Mouse (Mus musculus): Measurements from ENCODE around the gene Celf2.

Celf2 gene

DNA sequence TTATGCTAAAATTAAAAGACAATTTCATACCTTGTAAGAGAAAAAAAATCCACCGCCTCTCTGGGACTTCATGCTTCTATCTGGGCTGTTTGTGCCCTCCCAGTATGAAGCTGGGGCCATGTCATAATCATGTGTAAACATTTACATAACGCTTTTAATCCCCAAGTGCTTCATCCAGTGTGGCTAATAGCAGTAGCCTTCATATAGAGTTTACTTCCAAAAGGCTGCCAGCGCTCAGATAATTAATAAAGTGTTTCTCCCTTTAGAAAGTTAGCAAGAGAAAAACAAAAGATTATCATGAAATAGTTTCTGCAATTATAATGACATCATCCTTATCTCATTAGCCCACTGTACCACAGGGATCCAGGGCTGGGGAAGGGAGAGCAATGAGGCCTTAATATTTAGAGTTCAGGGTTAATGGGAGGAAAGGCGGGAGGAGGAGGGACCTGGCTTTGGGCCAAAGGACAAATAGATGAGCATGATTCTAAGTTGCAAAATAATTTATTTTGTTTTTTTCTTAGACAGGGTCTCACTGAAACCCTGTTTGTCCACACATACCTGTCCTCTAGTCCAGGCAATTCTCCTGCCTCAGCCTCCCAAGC, 425.8 kb downstream of the Celf2 start:
- in situ Hi-C loops (cut with MseI, MboI), result no loop called here

DNA sequence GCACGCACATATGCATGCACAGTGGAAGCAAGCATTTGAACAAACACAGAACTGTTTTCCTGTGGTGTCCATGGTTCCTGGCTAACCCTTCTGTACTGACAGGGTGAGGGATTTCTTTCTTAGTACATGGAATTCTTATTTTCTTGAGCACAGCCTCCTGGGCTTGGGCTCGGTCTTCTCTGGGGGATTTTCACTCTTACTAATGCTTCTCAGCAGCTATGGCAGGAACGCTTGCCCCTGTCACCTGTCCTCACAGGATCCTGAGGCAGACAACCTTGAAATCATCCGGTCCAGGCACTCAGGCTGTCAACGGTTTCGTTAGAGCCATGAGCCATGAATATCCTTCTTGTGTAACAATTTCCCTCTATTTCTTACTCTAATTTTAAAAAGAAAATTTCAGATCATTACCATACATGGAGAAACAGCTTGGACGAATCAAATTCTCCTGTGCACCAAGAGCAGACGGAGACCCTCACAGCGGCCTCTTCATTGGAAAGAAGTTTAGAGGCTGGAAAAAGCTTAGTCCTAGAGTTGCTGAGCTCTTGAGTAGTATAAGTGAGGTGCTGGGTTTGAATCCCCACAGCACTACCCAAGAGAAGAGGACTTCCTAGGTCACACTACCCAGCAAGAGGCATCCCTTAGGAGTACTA, 426.9 kb downstream of the Celf2 start:
- in situ Hi-C loops (cut with MseI, MboI), result no loop called here

- in situ Hi-C loops (cut with MseI, MboI), result no loop called here
Observed at GRCm38 (mm10) chr2:7080794-7081783, 428.3 kb downstream of the Celf2 start.

- in situ Hi-C loops (cut with MseI, MboI), result no loop called here
Observed at GRCm38 (mm10) chr2:7080086-7080485, 429.3 kb downstream of the Celf2 start.

- in situ Hi-C loops (cut with MseI, MboI), result no loop called here
Observed at GRCm38 (mm10) chr2:7079390-7079789, 430.0 kb downstream of the Celf2 start.

DNA sequence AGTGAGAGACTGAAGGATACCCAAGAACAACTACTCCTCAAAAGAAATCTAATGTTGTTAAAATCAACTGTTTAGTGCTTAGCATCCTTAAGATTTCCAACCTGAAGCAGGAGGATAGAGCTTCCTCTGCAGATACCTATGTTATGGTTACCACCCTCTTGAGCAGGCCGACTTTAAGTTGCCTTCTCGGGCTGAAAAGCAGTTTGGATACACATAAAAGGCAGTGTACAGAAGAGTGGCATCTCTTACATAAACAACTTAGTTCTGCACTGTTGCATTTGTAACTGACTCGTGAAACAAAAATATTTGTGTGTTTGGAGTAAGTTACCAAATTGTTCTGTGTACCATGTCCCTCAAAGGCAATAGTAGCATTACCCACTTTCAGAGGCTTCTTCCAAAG, 435.6 kb downstream of the Celf2 start:
- in situ Hi-C loops (cut with MseI, MboI), result no loop called here

DNA sequence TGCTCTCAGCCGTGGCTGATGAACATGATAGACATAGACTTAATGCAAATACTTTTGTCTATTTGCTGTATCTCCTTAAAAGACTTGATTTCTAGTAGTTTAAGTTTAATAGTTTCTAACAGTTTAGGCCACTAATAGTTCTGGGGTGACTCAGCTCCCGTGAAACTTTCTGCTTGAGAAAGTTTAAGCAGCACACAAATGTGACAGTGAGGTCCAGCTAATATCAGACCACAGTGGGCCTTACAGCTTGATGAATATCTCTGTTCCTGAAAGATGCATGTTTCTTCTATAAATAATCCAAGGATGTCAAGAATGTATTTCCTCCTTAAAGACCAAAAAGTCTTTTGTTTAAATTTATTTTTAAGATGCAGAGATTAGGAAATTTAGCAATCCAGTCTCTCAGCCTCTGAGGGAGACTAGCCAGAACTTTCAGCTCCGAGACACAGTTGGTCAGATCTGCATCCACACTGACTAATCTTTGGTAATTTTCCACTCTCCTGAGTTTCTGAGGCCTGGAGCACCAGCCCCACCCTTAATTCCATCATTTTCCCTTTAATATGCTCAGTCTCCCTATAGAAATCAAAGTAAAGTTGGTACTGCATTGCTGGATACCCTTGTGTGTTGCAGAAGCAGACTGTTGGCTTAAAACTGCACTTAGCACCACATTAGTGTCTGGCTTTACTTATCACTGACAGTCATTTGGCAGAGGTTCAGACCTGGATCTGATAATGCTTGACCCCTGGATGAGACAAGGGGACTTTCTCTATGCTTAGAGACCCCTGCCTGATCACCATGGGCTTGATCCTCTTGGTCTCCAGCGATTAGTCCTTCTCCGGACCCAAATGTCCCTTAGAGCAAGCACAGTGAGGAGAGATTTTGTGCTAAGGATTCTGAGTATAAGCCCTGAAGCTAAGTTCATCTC, 436.8 kb downstream of the Celf2 start:
- in situ Hi-C loops (cut with MseI, MboI), result no loop called here

GRCm38 (mm10) chr2:7069458-7069857, 439.9 kb downstream of the Celf2 start:
- in situ Hi-C loops (cut with MseI, MboI), result no loop called here

DNA sequence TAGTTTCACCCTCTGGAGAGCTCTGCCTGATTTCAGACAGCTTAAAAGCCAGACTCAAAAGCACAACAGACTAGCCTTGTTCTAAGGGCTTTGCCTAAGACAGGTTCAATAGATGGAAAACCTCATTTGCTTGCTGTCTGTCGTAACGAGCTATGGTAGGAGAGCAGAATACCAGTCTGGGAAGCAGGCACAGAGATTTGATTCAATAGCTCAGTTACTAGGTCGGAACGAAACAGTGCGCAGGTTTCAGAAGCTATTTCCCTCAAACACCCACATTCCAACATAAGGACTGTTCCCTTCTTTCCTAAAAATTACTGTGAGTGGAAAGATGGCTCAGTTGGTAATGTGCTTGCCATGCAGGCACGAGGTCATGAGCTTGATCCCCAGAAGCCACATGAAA, 441.1 kb downstream of the Celf2 start:
- in situ Hi-C loops (cut with MseI, MboI), result no loop called here

GRCm38 (mm10) chr2:7063574-7064192, 445.7 kb downstream of the Celf2 start:
- in situ Hi-C loops (cut with MseI, MboI), result no loop called here

GRCm38 (mm10) chr2:7060490-7061105, 448.8 kb downstream of the Celf2 start:
- in situ Hi-C loops (cut with MseI, MboI), result no loop called here

DNA sequence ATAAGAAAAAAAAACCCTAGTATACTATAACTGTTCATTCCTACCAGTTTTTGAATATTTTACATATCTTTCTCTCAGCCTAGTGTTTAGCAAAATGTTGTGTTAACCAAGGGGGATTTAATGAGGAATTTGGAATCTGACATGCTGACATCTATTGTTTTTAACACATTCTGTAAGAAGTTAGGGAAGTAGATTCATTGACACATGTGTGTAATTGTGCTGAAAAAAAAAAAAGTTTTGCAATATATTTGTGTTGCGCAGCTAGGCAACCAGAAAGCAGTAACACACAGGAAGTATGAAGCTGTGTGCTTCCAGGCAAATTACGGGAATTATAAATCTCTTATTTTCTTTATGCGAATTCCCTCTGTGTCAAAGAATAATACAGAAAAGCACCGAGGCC, 453.0 kb downstream of the Celf2 start:
- in situ Hi-C loops (cut with MseI, MboI), result no loop called here

DNA sequence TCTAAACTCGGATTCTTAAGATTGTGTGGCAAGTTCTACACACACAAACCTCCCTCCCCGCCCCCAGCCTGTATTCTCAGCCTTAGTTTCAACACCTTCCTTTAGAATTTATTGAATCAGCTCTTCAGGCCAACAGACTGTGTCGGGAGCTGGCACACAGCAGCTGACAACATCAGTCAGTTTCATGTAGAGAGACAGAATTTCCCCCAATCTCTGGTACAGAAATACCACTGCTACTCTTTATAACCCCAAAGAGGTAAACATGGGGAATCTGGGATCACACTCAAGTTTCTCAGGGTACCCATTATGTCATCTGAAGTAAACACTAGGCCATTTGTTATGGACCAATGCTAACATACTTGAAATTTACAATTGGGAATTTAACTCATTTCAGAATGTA, 453.4 kb downstream of the Celf2 start:
- in situ Hi-C loops (cut with MseI, MboI), result no loop called here

DNA sequence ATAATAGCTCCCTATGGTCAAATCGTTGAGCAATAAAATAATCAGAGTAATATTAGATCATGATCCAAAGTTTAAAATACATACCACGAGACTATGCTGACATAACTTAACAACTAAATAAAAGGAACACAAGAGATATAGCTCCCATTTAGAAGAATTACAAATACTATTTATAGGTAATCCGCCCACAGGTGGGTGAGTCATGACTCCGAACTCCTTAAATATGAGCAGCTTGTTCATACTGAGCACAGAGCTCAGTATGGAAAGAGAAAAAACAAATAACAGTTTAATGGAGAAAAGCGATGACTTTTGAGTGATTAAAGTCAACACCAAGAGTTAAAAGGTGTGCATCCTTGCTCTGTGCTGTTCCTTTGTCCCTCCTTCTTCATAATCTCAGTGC, 458.3 kb downstream of the Celf2 start:
- in situ Hi-C loops (cut with MseI, MboI), result no loop called here

DNA sequence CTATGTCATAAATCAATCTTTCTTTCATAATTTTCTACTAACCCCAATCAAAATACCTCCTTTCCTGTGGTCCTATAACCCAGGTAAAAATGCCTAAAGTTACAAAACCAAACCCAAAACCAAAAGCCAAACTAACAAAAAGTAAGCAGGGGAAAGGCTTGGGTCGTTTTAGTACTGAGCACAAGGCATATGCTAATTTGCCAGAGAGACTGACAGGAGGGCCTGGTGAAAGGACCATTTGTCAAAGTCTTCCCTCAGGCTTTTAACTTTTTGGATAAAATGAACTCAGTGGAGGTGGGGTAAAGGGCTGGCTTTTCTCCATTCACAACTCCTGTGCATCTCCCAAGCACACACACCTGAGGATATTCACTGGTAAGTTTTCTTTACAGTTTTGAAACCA, 463.2 kb downstream of the Celf2 start:
- in situ Hi-C loops (cut with MseI, MboI), result no loop called here

GRCm38 (mm10) chr2:7045531-7045930, 463.8 kb downstream of the Celf2 start:
- in situ Hi-C loops (cut with MseI, MboI), result no loop called here

DNA sequence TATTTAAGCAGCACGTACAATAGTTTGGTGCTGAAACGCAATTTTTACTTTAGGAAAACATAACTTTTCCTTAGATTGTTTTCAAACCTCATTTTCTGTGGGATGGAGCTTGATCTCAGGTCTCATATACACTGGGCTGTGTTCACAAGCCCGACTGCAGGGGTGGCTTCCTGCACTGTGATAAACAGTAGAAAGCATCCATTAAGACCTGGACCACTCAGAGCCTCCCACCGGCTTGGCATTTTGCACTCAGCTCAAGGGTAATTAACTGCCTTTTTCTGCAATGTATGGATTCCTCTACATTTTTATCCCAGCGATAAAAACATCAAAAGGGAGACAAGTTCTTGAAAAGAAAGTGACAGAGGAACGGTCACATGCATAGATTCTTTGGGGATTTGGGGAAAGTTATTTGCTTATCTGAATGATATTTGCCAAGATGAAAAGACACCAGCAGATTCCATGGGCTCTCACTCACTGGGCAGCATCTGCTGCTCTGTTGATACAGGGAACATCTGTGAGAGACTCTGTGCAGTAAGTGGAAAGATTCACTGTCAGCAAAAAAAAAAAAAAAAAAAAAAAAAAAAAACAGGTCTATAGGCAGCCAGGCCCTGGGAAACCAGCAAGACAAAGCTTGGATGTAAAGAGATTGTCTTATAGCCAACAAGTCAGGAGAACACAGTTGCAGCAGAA, 465.4 kb downstream of the Celf2 start:
- in situ Hi-C loops (cut with MseI, MboI), result no loop called here

- in situ Hi-C loops (cut with MseI, MboI), result no loop called here
Observed at GRCm38 (mm10) chr2:7040940-7041339, 468.4 kb downstream of the Celf2 start.

DNA sequence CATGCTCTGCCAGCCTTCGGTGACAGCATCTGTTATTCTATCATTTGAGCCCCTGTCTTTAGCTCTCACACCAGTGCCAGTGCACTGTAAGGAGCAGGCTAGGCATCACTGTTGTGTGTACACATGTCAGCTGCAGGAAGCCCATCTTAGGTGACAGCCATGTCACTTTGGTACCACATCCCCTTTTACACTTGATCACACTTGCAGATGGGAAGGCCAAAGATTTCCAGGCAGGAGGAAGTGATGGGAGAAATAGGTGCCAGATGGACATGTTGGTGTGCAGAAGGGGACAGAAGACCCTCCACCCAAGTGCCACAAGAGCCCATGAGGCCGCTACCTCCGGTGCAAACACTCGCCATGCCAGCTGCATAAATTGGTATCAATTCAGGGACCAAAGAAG, 470.4 kb downstream of the Celf2 start:
- in situ Hi-C loops (cut with MseI, MboI), result no loop called here

GRCm38 (mm10) chr2:7031389-7031788, 478.0 kb downstream of the Celf2 start:
- in situ Hi-C loops (cut with MseI, MboI), result no loop called here

Data from mouse trophoblast stem cell (cell line).